Mouse (Mus musculus): Measurements from ENCODE around the gene Brip1. TPM values are rescaled to one million over a fixed set of nuclear protein-coding genes. Genes with fewer than 3 reads are reported as not detected.
A peak's percentile ranks its signal among the peaks of the same experiment; 100 is the strongest.

Gene Brip1
- polyA plus RNA-seq, 1 experiment, result 0.67 TPM

GRCm38 (mm10) chr11:86059123-86059522 lies 141.9 kb downstream of the Brip1 start:
- TF ChIP-seq CTCF (conservative IDR thresholded peaks at IDR 0.05; ENCODE audit: insufficient read depth, insufficient read length, low read depth, low read length), result no peak
- no peak for TF ChIP-seq POLR2A (IDR thresholded peaks at IDR 0.05; ENCODE audit: low read depth, low read length)
- no peaks in the 10 kb centered on the region for H3K27me3 ChIP-seq (replicated peaks; ENCODE audit: control insufficient read depth, insufficient read depth, low read length)
- H3K4me1 ChIP-seq (ENCODE audit: control insufficient read depth, insufficient read depth, low read length), result no peaks in the 10 kb centered on the region
- H3K4me3 ChIP-seq (ENCODE audit: insufficient read depth, low read depth, low read length), result no peak overlapping the region
- WGBS, result 47% methylated on average over 4 of the region's 4 CpGs
- peak; percentile 38 for DNase-seq
- no peak overlapping the region for H3K27ac ChIP-seq (ENCODE audit: insufficient read depth, low read depth, low read length)
- no peaks in the 10 kb centered on the region for H3K36me3 ChIP-seq (ENCODE audit: control insufficient read depth, insufficient read depth, low read length)

- WGBS, result 83% methylated on average over 7 of the region's 7 CpGs
- TF ChIP-seq CTCF (conservative IDR thresholded peaks at IDR 0.05; ENCODE audit: insufficient read depth, insufficient read length, low read depth, low read length), result no peak
- no peak for TF ChIP-seq POLR2A (IDR thresholded peaks at IDR 0.05; ENCODE audit: low read depth, low read length)
Measured at GRCm38 (mm10) chr11:86055806-86056205, 145.2 kb downstream of the Brip1 start.

GRCm38 (mm10) chr11:86051383-86051782 lies 149.6 kb downstream of the Brip1 start:
- Histone ChIP-seq H3K27ac (ENCODE audit: insufficient read depth, low read depth, low read length) (no peak overlapping the region), H3K27me3 (replicated peaks; ENCODE audit: control insufficient read depth, insufficient read depth, low read length) (no peaks in the 10 kb centered on the region), H3K36me3 (ENCODE audit: control insufficient read depth, insufficient read depth, low read length) (no peaks in the 10 kb centered on the region), H3K4me3 (ENCODE audit: insufficient read depth, low read depth, low read length) (no peak overlapping the region), H3K4me1 (ENCODE audit: control insufficient read depth, insufficient read depth, low read length) (no peaks in the 10 kb centered on the region)
- 56% methylated on average over 6 of the region's 6 CpGs for WGBS
- TF ChIP-seq CTCF (conservative IDR thresholded peaks at IDR 0.05; ENCODE audit: insufficient read depth, insufficient read length, low read depth, low read length) (no peak), POLR2A (IDR thresholded peaks at IDR 0.05; ENCODE audit: low read depth, low read length) (no peak)
- DNase-seq, result no peak

More at GRCm38 (mm10) chr11:86055806-86056205, 145.2 kb downstream of the Brip1 start:
- no peaks in the 10 kb centered on the region for H3K4me1 ChIP-seq (ENCODE audit: control insufficient read depth, insufficient read depth, low read length)
- H3K4me3 ChIP-seq (ENCODE audit: insufficient read depth, low read depth, low read length), result no peak overlapping the region
- no peaks in the 10 kb centered on the region for H3K27me3 ChIP-seq (replicated peaks; ENCODE audit: control insufficient read depth, insufficient read depth, low read length)
- H3K27ac ChIP-seq (ENCODE audit: insufficient read depth, low read depth, low read length), result no peak overlapping the region
- H3K36me3 ChIP-seq (ENCODE audit: control insufficient read depth, insufficient read depth, low read length), result no peaks in the 10 kb centered on the region
- DNase-seq, result no peak

- H3K36me3 ChIP-seq (ENCODE audit: control insufficient read depth, insufficient read depth, low read length), result no peaks in the 10 kb centered on the region
- 84% methylated on average over 8 of the region's 8 CpGs for WGBS
- no peak for DNase-seq
Measured at GRCm38 (mm10) chr11:86050430-86051280, 150.3 kb downstream of the Brip1 start.

GRCm38 (mm10) chr11:86039994-86040393 lies 161.0 kb downstream of the Brip1 start:
- no peak overlapping the region for H3K4me3 ChIP-seq (ENCODE audit: insufficient read depth, low read depth, low read length)
- 82% methylated on average over 5 of the region's 5 CpGs for WGBS
- no peak overlapping the region for H3K27ac ChIP-seq (ENCODE audit: insufficient read depth, low read depth, low read length)
- no peaks in the 10 kb centered on the region for H3K36me3 ChIP-seq (ENCODE audit: control insufficient read depth, insufficient read depth, low read length)
- no peaks in the 10 kb centered on the region for H3K4me1 ChIP-seq (ENCODE audit: control insufficient read depth, insufficient read depth, low read length)
- DNase-seq, result no peak
- H3K27me3 ChIP-seq (replicated peaks; ENCODE audit: control insufficient read depth, insufficient read depth, low read length), result no peaks in the 10 kb centered on the region
- TF ChIP-seq CTCF (conservative IDR thresholded peaks at IDR 0.05; ENCODE audit: insufficient read depth, insufficient read length, low read depth, low read length), result no peak
- TF ChIP-seq POLR2A (IDR thresholded peaks at IDR 0.05; ENCODE audit: low read depth, low read length), result no peak

More at GRCm38 (mm10) chr11:86050430-86051280, 150.3 kb downstream of the Brip1 start:
- Histone ChIP-seq H3K27ac (ENCODE audit: insufficient read depth, low read depth, low read length) (no peak overlapping the region), H3K4me3 (ENCODE audit: insufficient read depth, low read depth, low read length) (no peak overlapping the region), H3K27me3 (replicated peaks; ENCODE audit: control insufficient read depth, insufficient read depth, low read length) (no peaks in the 10 kb centered on the region), H3K4me1 (ENCODE audit: control insufficient read depth, insufficient read depth, low read length) (no peaks in the 10 kb centered on the region)
- TF ChIP-seq POLR2A (IDR thresholded peaks at IDR 0.05; ENCODE audit: low read depth, low read length) (no peak), CTCF (conservative IDR thresholded peaks at IDR 0.05; ENCODE audit: insufficient read depth, insufficient read length, low read depth, low read length) (no peak)

GRCm38 (mm10) chr11:86039355-86039754 lies 161.6 kb downstream of the Brip1 start:
- no peaks in the 10 kb centered on the region for H3K4me1 ChIP-seq (ENCODE audit: control insufficient read depth, insufficient read depth, low read length)
- 90% methylated on average over 8 of the region's 8 CpGs for WGBS
- no peaks in the 10 kb centered on the region for H3K36me3 ChIP-seq (ENCODE audit: control insufficient read depth, insufficient read depth, low read length)
- TF ChIP-seq POLR2A (IDR thresholded peaks at IDR 0.05; ENCODE audit: low read depth, low read length) (no peak), CTCF (conservative IDR thresholded peaks at IDR 0.05; ENCODE audit: insufficient read depth, insufficient read length, low read depth, low read length) (no peak)
- no peak overlapping the region for H3K27ac ChIP-seq (ENCODE audit: insufficient read depth, low read depth, low read length)
- no peaks in the 10 kb centered on the region for H3K27me3 ChIP-seq (replicated peaks; ENCODE audit: control insufficient read depth, insufficient read depth, low read length)
- no peak for DNase-seq
- no peak overlapping the region for H3K4me3 ChIP-seq (ENCODE audit: insufficient read depth, low read depth, low read length)

GRCm38 (mm10) chr11:86038701-86039100 lies 162.3 kb downstream of the Brip1 start:
- H3K36me3 ChIP-seq (ENCODE audit: control insufficient read depth, insufficient read depth, low read length), result no peaks in the 10 kb centered on the region
- H3K27me3 ChIP-seq (replicated peaks; ENCODE audit: control insufficient read depth, insufficient read depth, low read length), result no peaks in the 10 kb centered on the region
- H3K27ac ChIP-seq (ENCODE audit: insufficient read depth, low read depth, low read length), result no peak overlapping the region
- no peak for DNase-seq
- no peak for TF ChIP-seq CTCF (conservative IDR thresholded peaks at IDR 0.05; ENCODE audit: insufficient read depth, insufficient read length, low read depth, low read length)
- H3K4me1 ChIP-seq (ENCODE audit: control insufficient read depth, insufficient read depth, low read length), result no peaks in the 10 kb centered on the region
- H3K4me3 ChIP-seq (ENCODE audit: insufficient read depth, low read depth, low read length), result no peak overlapping the region
- WGBS, result 86% methylated on average over 13 of the region's 13 CpGs
